Mouse (Mus musculus) kidney, adult 2 months (tissue): ENCODE results near the gene Gbgt1. TPM values are rescaled to one million over a fixed set of nuclear protein-coding genes. Genes with fewer than 3 reads are reported as not detected.

Experiments
- DNase-seq: peaks from one replicate; pipeline ENCODE4 v3.0.0; 2021
- H3K27ac ChIP-seq: fragments of 200-500 bp; 2 replicates; pipeline ENCODE4 v1.5.1; 2012; ENCODE audit warnings: low read depth, low read length, control low read depth, inconsistent platforms; ENCODE audit not compliant: insufficient read depth
- H3K27me3 ChIP-seq: fragments of 200-500 bp; replicated peaks from 2 replicates; pipeline ENCODE4 v1.6.1; 2012; ENCODE audit warnings: mild to moderate bottlenecking, moderate library complexity, low read length, inconsistent platforms; ENCODE audit not compliant: control insufficient read depth, insufficient read depth
- H3K36me3 ChIP-seq: fragments of 200-500 bp; 2 replicates; pipeline ENCODE4 v1.6.1; 2012; ENCODE audit warnings: mild to moderate bottlenecking, moderate library complexity, low read length, inconsistent platforms; ENCODE audit not compliant: control insufficient read depth, insufficient read depth
- H3K4me1 ChIP-seq: fragments of 200-500 bp; 2 replicates; pipeline ENCODE4 v1.6.1; 2011; ENCODE audit warnings: low read length; ENCODE audit not compliant: control insufficient read depth, insufficient read depth
- H3K4me3 ChIP-seq: fragments of 200-500 bp; 2 replicates; pipeline ENCODE4 v1.5.1; 2011; ENCODE audit warnings: mild to moderate bottlenecking, low read depth, low read length, control low read depth; ENCODE audit not compliant: insufficient read depth
- CTCF ChIP-seq: fragments of 200-500 bp; conservative IDR thresholded peaks from 2 replicates; pipeline ENCODE4 v1.5.1; 2011; ENCODE audit warnings: low read depth, mild to moderate bottlenecking, control low read depth, low read length, moderate library complexity, mixed read lengths; ENCODE audit not compliant: insufficient read depth, insufficient read length
- POLR2A ChIP-seq: fragments of 200-500 bp; IDR thresholded peaks from one replicate; pipeline ENCODE4 v1.6.1; 2011; ENCODE audit warnings: low read depth, low read length, control low read depth
- WGBS: fragments of 180-500 bp; shearing (Covaris S2); methylation state at CpG from one replicate; pipeline ENCODE4 v1.1.7; 2018; 5-methylcytosine and 5-hydroxymethylcytosine counted together
- polyA plus RNA-seq: library from polyadenylated mRNA; depleted of rRNA; stranded (reverse); fragments of >200 nt; gene quantifications from 2 replicates; pipeline ENCODE4 v1.2.3, GENCODE M21; 2012; rRNA removed

Gbgt1 gene
- 1.2 and 1.3 TPM in 2 replicates for polyA plus RNA-seq

- no peaks in the 10 kb centered on the region for H3K27me3 ChIP-seq
- TF ChIP-seq CTCF = no peak
- TF ChIP-seq POLR2A = no peak
- H3K27ac ChIP-seq = no peak within 1 kb of the TSS
- H3K4me1 ChIP-seq = no peaks in the 10 kb centered on the region
- H3K36me3 ChIP-seq = no peaks in the 10 kb centered on the region
- peak within 1 kb of the TSS; percentile 51 for H3K4me3 ChIP-seq
- WGBS = 70% methylated on average over 5 of the region's 5 CpGs
- DNase-seq = peak; percentile 26
These were observed at the start of gene Gbgt1 for GRCm38 (mm10) chr2:28496671-28497070. Gene Gbgt1 (plus strand): TSS chr2:28496891.

- H3K27ac ChIP-seq = no peak overlapping the region
- 12% methylated on average over 11 of the region's 11 CpGs for WGBS
- TF ChIP-seq CTCF (no peak), POLR2A (no peak)
- no peaks in the 10 kb centered on the region for H3K4me1 ChIP-seq
- no peaks in the 10 kb centered on the region for H3K36me3 ChIP-seq
- no peak for DNase-seq
- peak overlapping the region; percentile 55 for H3K4me3 ChIP-seq
- no peaks in the 10 kb centered on the region for H3K27me3 ChIP-seq
These were observed 49.4 kb upstream of the Gbgt1 start for GRCm38 (mm10) chr2:28447315-28447670.

GRCm38 (mm10) chr2:28451663-28452062 is 45.0 kb upstream of the Gbgt1 start:
- 93% methylated on average over 11 of the region's 11 CpGs for WGBS
- no peak for DNase-seq
- TF ChIP-seq POLR2A (no peak), CTCF (no peak)
- H3K27me3 ChIP-seq = no peaks in the 10 kb centered on the region
- H3K4me3 ChIP-seq = no peak overlapping the region
- H3K27ac ChIP-seq = no peak overlapping the region
- no peaks in the 10 kb centered on the region for H3K36me3 ChIP-seq
- H3K4me1 ChIP-seq = no peaks in the 10 kb centered on the region

GRCm38 (mm10) chr2:28453539-28453938 is 43.2 kb upstream of the Gbgt1 start:
- 85% methylated on average over 6 of the region's 6 CpGs for WGBS
- TF ChIP-seq CTCF (no peak), POLR2A (no peak)

GRCm38 (mm10) chr2:28456616-28457015 is 40.1 kb upstream of the Gbgt1 start:
- Histone ChIP-seq H3K27ac (no peak overlapping the region), H3K27me3 (no peaks in the 10 kb centered on the region), H3K4me1 (no peaks in the 10 kb centered on the region), H3K4me3 (no peak overlapping the region), H3K36me3 (no peaks in the 10 kb centered on the region)
- 87% methylated on average over 1 of the region's 1 CpGs for WGBS
- DNase-seq = no peak
- TF ChIP-seq CTCF = no peak
- TF ChIP-seq POLR2A = no peak

More at GRCm38 (mm10) chr2:28453539-28453938, 43.2 kb upstream of the Gbgt1 start:
- Histone ChIP-seq H3K36me3 (no peaks in the 10 kb centered on the region), H3K27ac (no peak overlapping the region), H3K4me1 (no peaks in the 10 kb centered on the region), H3K4me3 (no peak overlapping the region), H3K27me3 (no peaks in the 10 kb centered on the region)
- DNase-seq = no peak

GRCm38 (mm10) chr2:28463919-28464318 is 32.8 kb upstream of the Gbgt1 start:
- Histone ChIP-seq H3K36me3 (no peaks in the 10 kb centered on the region), H3K27ac (no peak overlapping the region), H3K4me3 (no peak overlapping the region), H3K27me3 (no peaks in the 10 kb centered on the region), H3K4me1 (peaks cover 4% of the 10 kb centered on the region; the same call in 1 of the 2 replicates)
- peak; percentile 75 for DNase-seq
- TF ChIP-seq POLR2A = no peak
- peak; percentile 67 for TF ChIP-seq CTCF
- 56% methylated on average over 3 of the region's 3 CpGs for WGBS

GRCm38 (mm10) chr2:28464919-28465318 is 31.8 kb upstream of the Gbgt1 start:
- Histone ChIP-seq H3K27me3 (no peaks in the 10 kb centered on the region), H3K4me3 (no peak overlapping the region), H3K27ac (no peak overlapping the region), H3K36me3 (peaks cover 1% of the 10 kb centered on the region; the same call in 1 of the 2 replicates), H3K4me1 (peaks cover 4% of the 10 kb centered on the region; the same call in 1 of the 2 replicates)
- TF ChIP-seq POLR2A (no peak), CTCF (no peak)
- DNase-seq = no peak
- 79% methylated on average over 9 of the region's 9 CpGs for WGBS
